Mouse (Mus musculus): ENCODE data around the gene Pdzd2. TPM values are rescaled to one million over a fixed set of nuclear protein-coding genes. Genes with fewer than 3 reads are reported as not detected.

The Pdzd2 gene
- total RNA-seq, 4 experiments from 2014 or later = 67.0 to 85.4 (median 77.8) TPM

DNA sequence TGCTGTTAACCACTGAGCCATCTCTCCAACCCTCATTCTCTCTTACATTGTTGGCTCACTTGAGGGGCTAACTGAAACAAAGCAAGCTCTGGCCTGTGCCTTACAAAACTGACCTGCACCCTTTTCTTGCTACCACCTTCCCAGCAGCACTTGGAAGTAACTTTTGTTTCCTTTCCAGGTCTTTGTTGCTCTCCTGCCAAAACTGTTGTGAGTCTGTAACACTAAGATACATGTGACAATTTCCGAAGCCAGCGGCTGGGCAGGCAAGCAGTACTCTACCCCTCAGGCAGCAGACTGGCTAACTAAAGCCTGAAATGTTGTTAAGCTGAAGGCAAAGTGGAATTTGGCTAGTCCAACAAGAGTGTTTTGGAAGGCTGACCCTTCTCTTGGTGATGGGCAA, 251.4 kb downstream of the Pdzd2 start:
- DNase-seq (ENCODE audit: low spot score in 2 of 2) = no peak

GRCm38 (mm10) chr15:12481261-12481660, 258.5 kb downstream of the Pdzd2 start:
- no peak for DNase-seq (ENCODE audit: low spot score in 2 of 2)

GRCm38 (mm10) chr15:12480369-12480768, 259.4 kb downstream of the Pdzd2 start:
- DNase-seq (ENCODE audit: low spot score in 2 of 2) = no peak

DNA sequence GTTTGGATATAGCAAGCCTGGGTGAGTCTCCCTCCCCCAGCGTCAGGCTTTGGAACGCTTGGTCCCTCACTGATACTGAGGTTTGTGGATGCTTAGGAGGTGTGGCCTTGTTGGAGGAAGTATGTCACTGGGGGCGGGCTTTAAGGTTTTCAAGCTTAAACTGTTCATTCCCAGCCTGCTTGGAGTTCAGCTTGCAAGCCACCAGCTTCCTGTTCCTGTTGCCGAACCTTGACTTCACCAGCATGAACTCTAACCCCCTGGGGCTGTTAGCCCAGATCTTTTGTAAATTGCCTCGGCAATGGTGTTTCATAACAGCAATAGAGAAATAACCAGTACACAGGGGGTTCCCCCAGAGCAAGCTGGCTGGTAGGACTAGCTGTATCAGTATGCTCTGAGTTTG, 260.4 kb downstream of the Pdzd2 start:
- no peak for DNase-seq (ENCODE audit: low spot score in 2 of 2)

DNA sequence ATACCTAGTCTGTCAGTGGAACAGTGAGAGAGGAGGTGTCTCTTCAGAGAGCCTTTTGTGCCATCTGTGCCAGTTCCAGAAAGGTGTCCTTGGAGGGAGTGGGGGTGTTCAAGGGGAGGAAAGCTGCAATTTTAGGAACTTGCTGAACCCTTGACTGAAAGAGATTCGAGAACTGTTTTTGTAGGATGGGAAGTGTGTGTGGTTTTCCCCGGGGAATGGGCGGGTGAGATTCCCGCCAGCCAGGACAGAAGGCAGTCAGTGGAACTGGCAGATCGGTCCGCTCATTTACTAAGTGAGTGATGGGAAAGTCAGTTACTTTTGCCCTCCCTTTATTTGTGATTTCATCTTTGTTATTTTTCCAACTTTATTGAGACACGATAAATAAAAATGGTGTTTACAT, 266.1 kb downstream of the Pdzd2 start:
- no peak for DNase-seq (ENCODE audit: low spot score in 2 of 2)

DNA sequence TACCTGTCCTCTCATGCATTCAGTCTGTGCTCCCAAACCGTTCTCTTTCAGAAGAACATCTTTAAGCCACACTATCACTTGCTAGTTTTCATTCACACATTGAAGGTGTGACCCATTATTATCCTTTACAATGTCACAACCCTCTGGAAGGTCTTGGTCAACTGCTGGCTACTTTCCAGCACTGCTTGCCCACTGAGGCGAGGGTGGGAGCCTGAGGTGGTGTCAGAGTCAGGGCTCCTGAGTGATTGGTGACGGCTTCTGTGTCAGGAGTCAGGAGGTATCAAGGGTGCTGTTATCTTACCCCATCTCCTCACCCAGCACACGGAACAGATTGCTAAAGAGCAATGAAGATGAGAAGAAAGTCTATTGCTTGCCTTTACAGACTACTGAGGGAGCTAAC, 267.1 kb downstream of the Pdzd2 start:
- DNase-seq (ENCODE audit: low spot score in 2 of 2) = no peak

GRCm38 (mm10) chr15:12470900-12471838, 268.6 kb downstream of the Pdzd2 start:
- DNase-seq (ENCODE audit: low spot score in 2 of 2) = no peak

DNA sequence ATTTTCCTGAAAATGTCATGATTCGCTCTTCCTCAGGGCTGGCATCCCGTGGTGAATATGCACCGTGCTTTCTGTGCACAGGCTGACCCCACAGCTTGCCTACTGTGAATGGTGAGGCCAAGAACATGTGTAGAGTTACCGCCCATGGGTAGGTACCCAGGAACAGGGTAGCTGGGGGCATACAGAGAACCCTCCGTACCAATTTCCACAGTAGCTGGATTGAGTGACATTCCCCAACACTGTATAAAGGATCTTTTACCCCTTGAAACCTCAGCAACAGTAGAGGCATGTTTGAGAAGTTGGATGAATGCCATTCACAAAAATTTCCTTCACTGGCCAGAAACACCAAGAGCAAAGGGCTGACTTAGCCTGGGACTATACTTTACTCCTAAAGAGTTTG, 271.1 kb downstream of the Pdzd2 start:
- DNase-seq (ENCODE audit: low spot score in 2 of 2) = no peak

- DNase-seq (ENCODE audit: low spot score in 2 of 2) = no peak
Measured at GRCm38 (mm10) chr15:12465748-12466147, 274.0 kb downstream of the Pdzd2 start.

DNA sequence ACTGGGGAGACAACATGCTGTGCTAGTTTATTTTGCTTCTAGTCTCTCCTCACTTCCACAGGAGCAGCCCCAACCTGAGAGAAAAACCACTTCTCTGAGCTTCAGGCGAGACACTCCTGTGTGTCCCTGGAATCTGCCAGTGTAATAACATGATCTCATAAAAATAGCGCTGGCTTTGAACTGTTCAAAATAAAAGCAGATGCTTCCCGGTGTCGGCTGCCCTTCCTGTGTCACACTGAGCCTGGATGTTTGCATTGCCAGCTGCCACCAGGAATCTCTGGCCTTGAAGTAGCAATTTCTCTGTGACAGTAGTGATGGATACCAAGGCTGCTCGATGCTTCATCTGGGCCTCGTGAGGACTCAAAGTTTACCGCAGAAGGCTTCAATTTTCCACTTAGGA, 282.9 kb downstream of the Pdzd2 start:
- DNase-seq (ENCODE audit: low spot score in 2 of 2) = no peak

- no peak for DNase-seq (ENCODE audit: low spot score in 2 of 2)
Measured at GRCm38 (mm10) chr15:12453343-12453742, 286.4 kb downstream of the Pdzd2 start.

- no peak for DNase-seq (ENCODE audit: low spot score in 2 of 2)
Measured at GRCm38 (mm10) chr15:12452141-12452995, 287.4 kb downstream of the Pdzd2 start.

DNA sequence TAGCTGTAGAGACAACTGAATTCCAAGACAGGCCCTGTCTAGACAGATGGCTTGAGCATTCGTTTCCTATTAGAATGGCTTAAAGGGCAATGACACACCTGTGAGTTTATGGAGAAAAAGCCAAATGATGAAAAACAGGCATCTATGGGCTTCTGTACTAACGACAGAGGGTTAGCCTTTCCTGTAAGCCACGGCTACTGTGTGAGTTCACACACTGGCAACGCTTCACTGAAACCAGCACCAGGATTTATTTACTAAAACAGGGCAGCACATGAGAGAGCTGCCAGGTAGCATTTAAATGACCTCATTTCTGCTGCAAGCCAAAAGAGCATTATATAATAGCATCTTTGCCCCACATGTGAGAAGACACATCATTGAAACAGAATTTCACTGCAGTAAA, 288.3 kb downstream of the Pdzd2 start:
- peak in 1 of 2 experiments; percentile 12 for DNase-seq (ENCODE audit: low spot score in 2 of 2)

GRCm38 (mm10) chr15:12450790-12451189, 288.9 kb downstream of the Pdzd2 start:
- no peak for DNase-seq (ENCODE audit: low spot score in 2 of 2)

- DNase-seq (ENCODE audit: low spot score in 2 of 2) = no peak
Measured at GRCm38 (mm10) chr15:12449321-12449720, 290.4 kb downstream of the Pdzd2 start.

GRCm38 (mm10) chr15:12447021-12447434, 292.7 kb downstream of the Pdzd2 start:
- DNase-seq (ENCODE audit: low spot score in 2 of 2) = peak in 1 of 2 experiments; percentile 87

GRCm38 (mm10) chr15:12444551-12444950, 295.2 kb downstream of the Pdzd2 start:
- no peak for DNase-seq (ENCODE audit: low spot score in 2 of 2)

GRCm38 (mm10) chr15:12439351-12439751, 300.4 kb downstream of the Pdzd2 start:
- no peak for DNase-seq (ENCODE audit: low spot score in 2 of 2)

DNA sequence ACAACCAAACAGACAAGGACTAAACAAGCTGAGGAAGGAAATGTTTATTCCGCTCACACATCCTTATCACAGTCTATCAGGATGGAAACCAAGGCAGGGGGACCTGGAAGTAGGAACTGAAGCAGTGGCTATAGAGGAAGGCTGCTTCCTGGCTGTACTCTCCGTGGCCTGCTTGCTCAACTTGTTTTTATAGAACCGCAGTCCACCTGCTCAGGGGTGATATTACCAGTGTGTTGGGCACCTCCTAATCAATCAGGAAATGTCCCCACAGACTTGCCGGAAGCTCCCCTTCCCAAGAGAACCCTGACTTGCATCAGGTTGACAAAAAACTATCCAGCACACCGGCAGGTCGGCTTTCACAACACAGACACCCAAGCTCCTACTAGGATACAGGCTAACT, 301.0 kb downstream of the Pdzd2 start:
- DNase-seq (ENCODE audit: low spot score in 2 of 2) = no peak

DNA sequence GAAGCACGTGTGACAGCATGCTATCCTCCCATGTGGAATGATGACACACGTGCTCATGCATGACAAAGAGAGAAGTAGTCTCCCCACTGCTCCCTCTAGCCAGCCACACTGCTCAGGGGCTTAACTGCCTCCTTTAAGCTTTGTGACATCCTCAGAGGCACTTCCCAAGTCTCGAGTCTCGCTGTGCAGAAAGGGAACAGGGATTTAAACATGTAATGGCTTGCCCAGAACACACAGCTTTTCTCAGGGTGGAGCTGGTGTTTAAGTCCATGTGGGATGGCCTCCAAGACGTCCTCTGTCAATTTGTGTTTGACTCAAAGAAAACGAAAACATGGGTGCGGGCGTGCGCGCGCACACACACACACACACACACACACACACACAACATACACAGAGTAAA, 301.6 kb downstream of the Pdzd2 start:
- no peak for DNase-seq (ENCODE audit: low spot score in 2 of 2)

DNA sequence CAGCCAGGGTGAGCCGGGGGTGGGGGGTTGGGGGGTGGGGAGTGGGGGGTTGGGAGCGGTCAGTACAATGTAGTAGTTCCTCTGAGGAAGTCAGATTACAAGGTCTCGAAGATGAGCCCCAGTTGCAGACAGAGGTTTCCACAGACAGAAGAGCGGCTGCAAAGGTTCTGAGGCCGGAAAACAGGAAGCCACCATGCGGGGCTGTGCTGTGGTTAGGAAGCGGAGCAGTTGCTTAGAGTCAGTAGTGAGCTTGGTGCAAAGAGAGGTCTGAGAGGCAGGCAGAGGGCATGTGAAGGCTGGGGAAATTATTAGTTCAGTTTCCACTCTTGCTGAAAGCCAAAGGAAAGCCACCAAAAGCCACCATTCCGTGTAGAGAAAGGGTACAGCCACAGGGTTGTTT, 303.8 kb downstream of the Pdzd2 start:
- no peak for DNase-seq (ENCODE audit: low spot score in 2 of 2)

DNA sequence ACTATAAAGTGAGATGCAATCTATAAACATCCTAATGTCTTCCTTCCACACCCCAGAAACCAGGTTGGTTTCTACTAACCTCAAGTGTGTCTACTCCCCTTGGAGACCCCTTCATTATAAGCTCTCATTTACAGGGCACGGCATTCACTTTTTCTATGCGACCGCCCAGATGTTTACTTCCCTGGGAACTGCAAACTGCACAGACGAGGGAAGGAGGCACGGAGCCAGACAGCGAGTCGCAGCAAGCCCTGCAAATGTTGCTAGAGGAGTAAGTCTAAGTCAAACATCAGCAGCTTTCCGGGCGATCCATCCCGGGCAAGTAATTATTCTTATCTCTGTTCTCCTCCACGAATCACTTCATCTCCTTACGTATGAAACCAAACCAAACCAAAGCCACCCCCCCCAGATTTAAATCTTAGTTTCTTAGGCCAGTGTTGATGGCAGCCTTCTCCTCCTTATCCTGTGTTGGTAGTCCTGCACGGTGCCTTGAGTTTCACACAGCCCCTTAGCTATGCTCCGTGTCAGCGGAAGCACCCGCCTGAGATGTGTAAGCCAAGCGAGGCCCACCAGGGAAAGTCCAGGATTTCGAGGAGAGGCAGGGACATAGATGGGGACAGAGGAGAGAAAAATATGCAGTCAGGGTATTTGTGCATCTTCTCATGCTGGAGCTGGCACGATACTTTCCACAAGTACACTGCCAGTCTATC, 305.7 kb downstream of the Pdzd2 start:
- DNase-seq (ENCODE audit: low spot score in 2 of 2) = no peak

Data from left cerebral cortex, adult 8-10 months (tissue).